Mouse (Mus musculus) kidney, adult 2 months (tissue): ENCODE measurements around the gene Ccdc189.

Experiments used
- CTCF ChIP-seq: fragments of 200-500 bp; conservative IDR thresholded peaks from 2 replicates; pipeline ENCODE4 v1.5.1; 2011; ENCODE audit warnings: low read depth, mild to moderate bottlenecking, control low read depth, low read length, moderate library complexity, mixed read lengths; ENCODE audit not compliant: insufficient read depth, insufficient read length
- POLR2A ChIP-seq: fragments of 200-500 bp; IDR thresholded peaks from one replicate; pipeline ENCODE4 v1.6.1; 2011; ENCODE audit warnings: low read depth, low read length, control low read depth

- TF ChIP-seq CTCF (no peak), POLR2A (no peak)
These were observed 2.2 kb downstream of the Ccdc189 start for GRCm38 (mm10) chr7:127586149-127586548.
